Mouse (Mus musculus): ENCODE measurements around the gene Spdye4b.
"Not testable (repeated sequence)": the region's sequence is repeated elsewhere in the genome, so short reads cannot be mapped to it uniquely, and the experiment has no call there.

Spdye4b gene

DNA sequence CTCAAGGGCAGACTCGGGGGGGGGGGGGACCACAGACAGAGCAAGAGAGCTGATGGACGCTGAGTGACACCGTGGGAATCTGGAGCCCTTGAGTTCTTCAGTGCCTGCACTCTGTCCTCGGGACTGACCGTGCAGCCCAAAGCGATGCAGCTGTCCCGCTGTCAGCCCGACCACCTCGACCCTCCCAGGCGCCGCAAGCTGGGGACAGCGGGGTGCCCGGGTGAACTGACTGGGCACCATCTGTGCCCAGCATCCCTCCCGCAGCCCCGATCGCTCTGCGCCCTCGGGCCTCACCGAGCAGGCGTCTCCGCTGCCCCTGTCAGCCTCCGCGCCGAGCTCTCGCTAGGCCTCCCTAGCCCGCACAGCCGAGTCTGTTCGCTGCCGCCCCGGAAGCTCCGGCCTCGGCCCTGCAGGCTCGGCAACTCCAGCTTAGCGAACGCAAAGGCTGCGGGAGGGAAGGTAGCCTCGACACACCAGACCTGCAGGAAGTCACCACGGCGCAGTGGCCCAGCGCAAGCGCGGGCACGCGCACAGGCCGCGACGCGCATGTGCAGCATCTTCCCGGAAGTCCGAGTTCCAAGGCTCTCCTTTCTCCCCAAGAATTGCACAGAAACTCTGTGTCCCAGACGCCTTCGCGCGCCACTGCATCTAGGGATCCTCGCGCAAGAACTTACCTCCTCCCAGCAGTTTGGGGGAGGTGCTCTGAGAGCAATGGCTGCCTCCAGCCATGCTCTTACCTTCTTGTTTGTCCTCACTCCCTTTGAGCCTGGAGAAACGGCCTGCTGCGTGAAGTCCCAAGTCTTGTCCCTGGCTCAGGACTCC lies at the start of gene Spdye4b, which contains the start of gene Rbak:
TSS of gene Spdye4b (plus strand) at position 763 of the 822 bp plus-strand sequence.
TSS of gene Rbak (minus strand) at position 521 of the 822 bp plus-strand sequence.
- DNase-seq, result peak; percentile 93

DNA sequence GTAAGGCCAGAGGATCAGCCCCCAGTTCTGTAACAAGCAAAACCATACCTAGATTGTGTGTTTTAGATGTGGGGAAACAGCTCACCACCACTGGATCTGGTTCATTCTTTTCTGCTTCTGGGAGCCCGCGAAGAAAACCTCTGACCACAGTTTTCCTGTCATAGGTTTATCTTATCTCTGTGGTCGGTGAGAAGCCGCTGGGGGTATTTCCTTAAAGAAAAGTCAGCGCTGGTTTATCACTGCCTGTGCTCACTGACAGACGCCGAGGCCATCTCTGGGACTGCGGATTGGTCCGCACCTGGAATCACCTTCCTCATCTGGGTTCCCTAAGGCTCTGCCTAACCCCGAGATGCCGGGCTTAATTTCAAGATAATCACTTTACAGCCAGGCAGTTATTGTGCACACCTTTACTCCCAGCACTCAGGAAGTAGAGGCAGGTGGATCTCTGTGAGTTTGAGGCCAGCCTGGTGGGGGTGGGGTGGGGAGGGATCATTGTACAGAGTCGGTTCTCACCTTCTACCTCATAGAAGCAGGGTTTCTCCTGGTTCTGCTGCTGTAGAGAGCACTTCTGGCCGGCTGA lies 47.8 kb upstream of the Spdye4b start:
- no peak for DNase-seq

DNA sequence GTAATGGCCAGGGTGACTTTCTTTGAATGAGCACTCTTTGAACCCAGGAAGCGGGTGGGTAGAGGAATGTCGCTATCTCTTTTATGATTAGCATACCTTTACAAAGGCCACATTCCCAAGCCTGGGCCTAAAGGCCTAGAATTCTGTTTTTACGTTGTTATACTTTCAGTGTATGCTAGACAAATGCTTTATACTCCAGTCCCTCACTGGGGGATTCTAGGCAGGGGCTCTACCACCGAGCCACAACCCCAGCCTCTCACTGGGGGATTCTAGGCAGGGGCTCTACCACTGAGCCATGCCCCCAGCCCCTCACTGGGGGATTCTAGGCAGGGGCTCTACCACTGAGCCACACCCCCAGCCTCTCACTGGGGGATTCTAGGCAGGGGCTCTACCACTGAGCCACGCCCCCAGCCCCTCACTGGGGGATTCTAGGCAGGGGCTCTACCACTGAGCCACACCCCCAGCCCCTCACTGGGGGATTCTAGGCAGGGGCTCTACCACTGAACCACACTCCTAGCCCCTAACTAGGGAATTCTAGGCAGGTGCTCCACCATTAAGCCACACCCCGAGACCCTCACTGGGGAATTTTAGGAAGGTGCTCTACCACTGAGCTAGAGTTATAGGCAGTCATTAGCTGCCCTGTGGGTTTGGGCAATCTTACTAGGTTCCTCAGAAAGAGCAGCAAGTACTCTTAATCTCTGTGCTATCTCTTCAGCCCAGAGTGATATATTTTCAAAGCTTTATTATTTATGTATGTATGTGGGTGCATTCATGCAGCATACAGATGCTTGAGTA lies 46.4 kb upstream of the Spdye4b start:
- DNase-seq, result not testable (repeated sequence)

DNA sequence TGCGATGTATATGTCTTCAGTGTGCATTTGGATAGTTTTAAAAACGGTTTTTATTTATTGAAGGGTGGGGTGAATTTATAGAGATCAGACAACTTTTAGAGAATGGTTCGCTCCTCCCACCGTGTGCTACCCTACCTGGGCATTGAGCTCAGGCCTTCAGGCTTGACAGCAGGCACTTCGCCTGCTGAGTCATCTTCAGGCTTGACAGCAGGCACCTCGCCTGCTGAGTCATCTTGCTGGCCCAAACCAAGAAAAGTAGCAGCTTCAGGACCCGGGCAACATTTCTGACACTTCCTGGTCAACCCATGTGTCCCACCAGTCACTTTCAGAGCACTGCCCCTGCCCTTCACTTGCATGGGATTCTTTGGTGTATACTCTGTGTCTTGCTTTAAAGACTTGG lies 45.8 kb upstream of the Spdye4b start:
- DNase-seq, result no peak

DNA sequence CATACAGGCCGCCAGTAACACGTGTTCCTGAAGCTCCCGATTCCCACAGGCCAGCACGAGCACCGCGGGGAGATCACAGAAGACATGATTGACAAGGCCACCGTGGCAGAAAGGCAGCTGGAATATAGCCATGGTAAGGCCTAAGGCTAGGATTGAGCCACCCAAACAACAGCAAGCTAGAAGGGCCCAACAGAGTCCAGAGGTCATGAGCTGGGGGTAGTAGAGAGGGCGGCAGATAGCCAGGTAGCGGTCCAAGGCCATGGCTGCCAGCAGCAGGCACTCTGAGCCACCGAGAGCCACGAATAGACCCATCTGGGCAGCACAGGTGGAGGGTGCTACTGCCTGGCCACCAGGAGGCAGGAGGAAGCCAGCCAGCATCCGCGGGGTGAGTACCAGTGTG lies 43.2 kb upstream of the Spdye4b start:
- DNase-seq, result no peak

DNA sequence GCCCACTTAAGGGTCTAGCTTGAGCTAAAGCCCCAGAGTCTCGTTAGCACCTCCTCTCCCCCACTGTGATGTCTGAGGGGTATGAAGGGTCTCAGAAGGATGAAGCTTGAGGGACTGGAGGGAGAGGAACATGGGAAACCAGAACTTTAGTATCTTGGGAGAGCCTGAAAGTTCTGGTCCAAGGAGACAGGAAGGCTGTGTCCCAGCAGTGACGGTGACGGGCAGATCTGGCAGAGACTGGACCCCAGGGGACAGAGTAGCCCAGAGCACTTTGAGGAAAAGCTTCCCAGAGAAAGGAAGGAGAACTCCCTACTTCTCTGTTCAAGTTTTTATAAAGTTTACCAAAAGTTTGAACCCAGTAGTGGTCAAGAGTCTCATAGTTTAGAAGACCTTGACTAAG lies 33.3 kb upstream of the Spdye4b start, which contains the start of gene Olfr718-ps1:
TSS of gene Olfr718-ps1 (minus strand) at position 101 of the 400 bp plus-strand sequence.
- DNase-seq, result no peak

DNA sequence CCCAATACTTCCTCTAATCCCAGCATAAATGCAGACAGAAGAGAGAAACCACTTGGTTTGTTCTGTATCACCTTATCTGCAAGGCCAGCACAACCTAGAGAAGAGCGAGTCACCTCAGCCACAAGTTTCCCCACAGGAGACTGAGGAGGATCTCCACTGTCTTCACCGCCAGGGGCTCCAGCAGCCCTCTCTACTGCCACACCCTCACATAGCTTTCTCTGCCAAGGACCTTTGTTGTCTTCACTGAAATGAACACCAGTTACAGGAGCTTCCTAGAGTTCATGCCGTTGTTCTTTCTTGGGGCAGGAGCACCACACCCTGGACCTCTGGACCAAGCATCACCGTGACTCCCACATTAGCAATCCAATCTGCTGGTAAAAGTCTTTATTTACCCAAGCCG lies 32.2 kb upstream of the Spdye4b start:
- no peak for DNase-seq

DNA sequence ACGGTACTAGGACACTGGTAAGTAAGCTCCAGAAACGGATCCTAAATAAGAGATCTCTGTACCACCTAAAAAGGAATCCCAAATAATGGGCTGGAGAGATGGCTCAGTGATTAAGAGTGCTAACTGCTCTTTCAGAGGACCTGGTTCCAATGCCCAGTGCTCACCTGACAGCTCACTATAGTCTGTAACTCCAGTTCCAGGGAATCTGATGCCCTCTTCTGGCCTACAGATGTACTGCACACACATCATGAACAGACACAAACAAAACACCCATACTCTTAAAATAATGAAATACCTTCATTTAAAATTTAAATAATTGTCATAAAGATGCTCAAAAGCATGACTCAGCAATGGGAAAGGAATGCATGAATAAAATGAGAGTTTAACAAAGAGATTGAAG lies 31.3 kb upstream of the Spdye4b start:
- no peak for DNase-seq

DNA sequence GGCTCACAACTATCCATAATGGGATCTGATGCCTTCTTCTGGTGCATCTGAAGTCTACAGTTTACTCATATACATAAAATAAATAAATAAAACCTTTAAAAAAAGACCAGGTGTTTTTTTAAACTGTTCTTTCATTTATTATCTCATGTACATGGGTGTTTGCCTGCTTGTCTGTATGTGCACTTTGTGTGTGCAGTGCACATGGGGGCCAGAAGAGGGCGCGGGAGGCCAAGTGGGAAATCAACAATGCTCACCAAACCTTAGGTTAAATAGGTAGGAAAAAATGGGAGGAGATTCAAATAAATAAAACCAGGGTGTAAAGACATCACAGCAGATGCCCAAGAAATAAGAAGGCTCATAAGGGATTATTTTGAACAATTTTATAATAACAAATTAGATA lies 30.8 kb upstream of the Spdye4b start:
- no peak for DNase-seq

DNA sequence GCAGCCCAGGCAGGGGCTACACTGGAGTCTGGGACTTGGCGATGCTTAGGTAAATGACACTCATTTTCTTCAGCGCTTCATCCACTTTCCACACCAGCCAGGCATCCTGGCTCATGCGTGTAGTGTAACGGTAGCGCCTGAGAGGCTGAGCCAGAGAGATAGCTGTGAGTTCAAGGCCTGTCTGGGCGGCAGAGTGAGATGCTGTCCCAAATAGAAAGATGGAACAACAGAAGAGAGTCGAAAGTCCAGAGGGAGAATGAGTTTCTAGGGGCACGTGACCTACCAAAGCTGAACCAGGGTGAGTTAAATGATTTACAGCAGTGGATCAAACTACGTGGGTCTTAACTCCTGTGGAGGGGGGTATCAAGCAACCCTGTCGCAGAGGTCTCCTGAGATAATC lies 27.1 kb upstream of the Spdye4b start:
- peak; percentile 12 for DNase-seq

DNA sequence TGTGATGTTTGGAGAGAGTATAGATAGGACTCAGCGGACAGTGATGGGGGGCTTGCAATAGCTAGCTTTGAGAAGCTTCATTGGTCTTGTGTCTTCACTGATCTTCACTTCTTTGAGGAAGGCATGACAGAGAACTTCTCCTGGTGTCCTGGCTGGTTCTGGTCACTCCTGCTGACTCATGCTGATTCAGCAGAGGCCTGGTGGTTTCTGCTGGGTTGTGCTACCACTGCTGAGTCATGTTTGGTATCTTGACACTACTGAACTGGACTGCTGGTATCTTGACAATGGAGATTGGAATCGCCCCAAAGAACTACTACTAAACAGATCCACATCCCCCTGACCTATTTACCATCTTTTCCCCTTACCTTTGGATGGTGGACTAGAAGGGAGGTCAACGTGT lies 25.3 kb upstream of the Spdye4b start:
- no peak for DNase-seq

DNA sequence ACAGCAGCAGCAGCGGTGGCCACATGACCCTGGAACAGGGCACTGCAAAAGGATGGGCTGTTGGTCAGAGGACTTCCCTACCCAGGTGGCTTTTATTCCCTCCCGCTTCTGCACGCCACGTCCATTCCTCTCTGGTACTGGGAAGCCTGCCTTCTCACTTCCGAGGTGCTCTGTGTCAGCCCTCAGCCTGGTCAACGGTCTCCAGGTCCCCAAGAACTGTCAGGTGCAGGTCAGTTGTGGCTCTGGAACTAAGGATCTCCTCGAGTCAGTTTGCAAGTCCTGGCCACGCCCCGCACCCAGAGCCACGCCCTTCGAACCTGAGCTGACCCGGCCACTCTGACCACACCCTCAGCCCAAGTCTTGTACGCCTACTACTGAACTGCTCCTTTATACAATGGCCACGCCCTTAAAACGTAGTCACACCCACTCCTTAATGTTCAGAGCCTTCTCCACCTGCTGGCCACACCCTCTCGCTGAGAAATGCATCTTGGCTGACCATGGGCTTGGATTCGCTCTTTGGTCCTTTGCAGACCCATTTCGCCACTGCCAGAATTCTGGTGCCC lies 15.2 kb upstream of the Spdye4b start:
- peak; percentile 33 for DNase-seq

DNA sequence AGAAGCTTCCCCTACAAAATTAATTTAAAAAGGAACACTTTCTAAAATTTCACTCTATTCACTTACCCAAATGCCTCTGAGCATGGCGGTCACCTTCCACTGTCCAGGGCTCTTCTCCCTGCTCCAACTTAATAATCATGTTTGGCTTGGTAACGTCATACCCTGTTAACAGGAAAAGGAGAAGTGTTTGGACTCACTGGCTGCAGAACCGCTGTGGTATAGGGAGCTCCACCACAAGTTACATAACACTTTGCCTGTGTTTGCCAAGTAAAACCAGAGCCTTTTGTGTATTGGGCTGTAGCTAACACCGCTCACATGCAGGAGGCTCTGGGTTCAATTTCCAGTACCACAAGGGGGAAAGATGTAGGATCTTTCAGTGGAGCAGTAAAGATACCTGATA lies 4.8 kb upstream of the Spdye4b start:
- DNase-seq, result no peak

DNA sequence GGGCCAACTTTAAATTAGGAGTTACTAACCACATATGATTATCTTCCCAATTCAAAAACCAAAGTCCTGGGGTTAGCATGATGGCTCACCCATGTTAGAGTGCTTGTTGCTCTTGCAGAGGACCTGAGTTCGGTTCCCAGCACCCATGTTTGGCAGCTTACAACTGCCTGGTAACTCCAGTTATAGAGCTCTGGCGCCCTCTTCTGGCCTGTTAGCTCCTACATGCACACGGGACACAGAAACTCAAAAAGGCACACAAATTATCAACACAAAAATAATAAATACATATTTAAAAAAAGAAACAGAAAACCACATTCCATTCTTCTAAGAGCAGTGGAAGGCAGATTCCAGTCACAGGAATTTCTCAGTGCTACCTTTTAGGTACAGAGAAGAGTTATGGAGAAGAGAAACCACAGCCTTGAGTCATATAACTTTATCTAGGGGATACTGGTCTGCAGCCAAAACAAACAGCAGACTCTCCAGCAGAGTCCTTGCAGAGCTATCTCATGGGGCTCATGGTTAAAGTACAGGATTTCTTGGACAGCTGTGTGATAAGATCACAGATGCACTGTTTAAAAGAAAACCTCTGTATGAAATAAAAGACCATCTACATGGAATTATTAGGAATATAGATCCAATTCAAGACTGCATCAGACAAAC lies 3.1 kb upstream of the Spdye4b start:
- DNase-seq, result no peak

DNA sequence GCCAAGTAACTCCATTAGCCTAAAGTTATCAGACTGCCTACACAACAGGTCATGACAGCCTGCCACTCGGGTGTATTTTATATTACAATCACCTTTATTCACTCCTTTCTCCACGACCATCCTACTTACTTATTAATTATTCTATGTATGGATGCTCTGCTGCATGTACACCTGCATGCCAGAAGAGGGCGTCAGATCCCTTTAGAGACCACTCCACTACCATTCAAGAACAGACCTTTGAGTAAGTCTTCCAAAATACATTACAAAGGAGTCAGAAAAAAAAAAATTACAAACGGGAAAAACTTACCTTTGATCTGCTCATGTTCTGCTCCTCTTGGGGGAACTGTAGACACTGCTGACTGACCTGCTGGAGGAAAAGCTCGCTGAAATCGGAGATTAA lies 1.6 kb upstream of the Spdye4b start:
- DNase-seq, result no peak

DNA sequence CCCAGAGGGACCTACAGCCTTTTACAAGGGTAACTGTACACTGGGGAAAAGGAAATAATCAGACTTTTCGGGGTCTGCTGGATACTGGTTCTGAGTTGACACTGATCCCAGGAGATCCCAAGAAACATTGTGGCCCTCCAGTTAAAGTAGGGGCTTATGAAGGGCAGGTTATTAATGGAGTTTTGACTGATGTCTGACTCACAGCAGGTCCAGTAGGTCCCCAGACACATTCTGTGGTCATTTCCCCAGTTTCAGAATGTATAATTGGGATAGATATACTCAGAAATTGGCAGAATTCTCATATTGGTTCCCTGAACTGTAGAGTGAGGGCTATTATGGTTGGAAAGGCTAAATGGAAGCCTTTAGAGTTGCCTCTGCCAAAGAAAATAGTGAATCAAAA lies 7.2 kb downstream of the Spdye4b start:
- DNase-seq, result not testable (repeated sequence)

DNA sequence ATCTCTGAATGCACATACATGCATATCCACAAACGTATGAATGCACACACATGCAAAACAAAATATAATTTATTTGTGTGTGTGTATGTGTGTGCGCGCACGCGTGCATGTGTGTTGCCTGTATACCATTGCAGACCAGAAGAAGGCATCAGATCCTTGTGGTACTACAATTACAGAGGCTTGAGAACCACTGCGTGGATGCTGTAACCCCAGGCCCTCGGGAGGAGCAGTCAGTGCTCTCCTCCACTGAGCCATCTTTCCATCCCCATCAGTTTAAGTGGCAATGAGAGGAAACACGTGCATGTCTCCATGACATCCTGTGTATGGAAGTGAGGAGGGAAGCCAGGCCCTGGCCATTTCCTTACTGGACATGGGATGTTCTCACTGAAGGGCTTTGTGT lies 12.0 kb downstream of the Spdye4b start:
- DNase-seq, result no peak

DNA sequence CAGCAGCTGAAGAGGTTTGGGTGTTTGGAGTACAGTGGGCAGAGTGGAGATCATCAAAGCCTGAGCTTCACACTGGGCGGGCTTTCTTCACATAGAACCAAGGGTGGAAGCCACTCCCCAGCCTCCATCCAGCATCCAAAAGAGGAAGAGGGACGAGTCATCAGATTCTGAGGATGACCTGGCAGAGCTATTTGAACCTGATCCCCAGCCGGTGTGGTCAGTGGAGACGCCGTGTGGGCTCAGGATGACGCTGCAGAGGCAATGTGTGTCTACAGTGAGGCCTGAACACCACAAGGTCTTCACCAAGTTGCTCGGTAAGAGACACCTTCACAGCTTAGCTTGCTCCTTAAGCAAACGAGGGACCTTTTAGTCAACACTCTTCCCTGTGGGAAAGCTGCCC lies 13.9 kb downstream of the Spdye4b start:
- DNase-seq, result not testable (repeated sequence)

DNA sequence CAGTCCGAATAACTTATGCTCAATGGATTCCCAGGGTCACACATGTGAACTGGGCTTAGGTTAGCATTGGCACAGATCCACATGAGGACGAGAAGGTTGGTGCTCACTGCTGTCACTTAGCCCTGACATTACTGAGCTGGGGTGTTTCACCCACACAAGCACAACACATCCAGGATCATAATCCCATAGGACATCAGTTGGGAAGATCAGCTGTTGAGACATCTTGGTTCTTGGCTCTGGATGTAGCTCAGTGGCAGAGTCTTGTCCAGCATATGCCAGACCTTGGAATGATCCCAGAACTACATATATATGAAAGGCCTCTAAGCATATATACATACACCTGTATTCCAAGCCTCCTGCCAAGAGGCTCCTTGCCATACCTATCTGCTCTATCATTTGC lies 14.3 kb downstream of the Spdye4b start:
- no peak for DNase-seq

DNA sequence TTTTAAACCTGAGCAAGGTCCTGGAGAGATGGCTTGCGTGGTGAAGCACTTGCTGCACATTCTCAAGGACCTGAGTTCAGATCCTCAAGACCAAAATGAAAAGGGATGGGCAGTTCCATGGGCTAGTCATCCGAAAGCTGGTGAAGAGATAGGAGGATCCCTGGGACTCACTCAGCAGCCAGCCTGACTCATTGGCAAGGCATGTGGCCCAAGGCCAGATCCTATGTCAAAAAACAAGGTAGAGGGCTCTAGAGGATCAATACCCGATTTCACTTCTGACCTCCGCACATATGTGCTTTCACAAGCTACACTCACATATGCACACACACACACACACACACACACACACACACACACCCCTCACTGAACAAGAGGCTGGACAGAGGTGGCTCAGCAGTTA lies 15.7 kb downstream of the Spdye4b start:
- no peak for DNase-seq

DNA sequence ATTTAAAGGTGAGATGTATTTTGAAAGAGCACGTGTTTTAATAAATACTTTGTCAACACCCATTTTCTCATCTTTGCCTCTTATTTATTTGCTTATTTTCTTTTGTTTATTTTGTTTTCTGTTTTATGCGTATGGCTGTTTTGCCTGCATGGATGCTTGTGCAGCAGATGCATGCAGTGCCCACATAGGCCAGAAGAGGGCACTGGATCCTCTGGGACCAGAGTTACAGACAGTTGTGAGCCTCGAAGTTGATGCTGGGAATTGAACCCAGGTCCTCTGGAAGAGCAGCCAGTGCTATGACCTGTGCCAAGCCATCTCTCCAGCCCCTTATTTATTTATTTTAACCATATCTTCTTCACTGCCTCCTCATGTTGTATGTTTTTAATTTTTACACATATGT lies 24.2 kb downstream of the Spdye4b start:
- no peak for DNase-seq

DNA sequence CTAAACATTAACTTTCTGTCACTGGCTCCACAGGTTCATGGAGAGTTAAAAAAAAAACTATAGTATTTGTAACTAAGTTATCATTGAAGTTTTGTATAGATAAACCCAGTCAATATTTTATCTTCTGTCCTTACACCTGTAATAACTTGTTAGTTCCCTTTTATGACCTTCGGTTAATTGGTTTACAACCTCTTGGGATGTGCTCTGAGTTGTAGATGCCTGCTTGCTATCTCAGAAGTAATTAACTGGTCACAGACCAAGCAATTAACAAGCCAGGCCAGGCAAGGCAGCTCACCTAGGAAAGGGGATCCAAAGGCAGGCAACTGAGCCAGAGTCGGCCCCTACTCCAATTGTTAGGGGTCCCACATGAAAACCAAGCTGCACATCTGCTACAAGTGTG lies 33.0 kb downstream of the Spdye4b start:
- DNase-seq, result no peak

DNA sequence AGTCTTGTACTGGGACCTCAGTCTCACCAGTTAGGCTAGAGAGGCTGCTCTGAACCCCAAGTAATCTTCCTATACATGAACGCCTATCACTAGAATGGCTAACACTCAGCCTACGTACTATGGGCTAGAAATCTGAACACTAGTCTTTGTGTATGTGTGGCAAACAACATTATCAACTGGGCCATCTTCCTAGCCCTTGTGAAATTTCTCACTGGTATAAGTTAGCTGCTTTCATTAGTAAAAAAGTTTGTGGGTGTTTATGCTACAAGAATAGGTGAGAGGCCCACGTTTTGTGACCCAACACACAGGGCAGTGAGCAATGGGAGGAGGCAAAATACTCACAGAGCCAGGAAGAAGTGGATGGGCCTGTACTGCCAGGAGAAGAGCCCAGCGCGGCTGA lies 40.2 kb downstream of the Spdye4b start:
- DNase-seq, result no peak

Data from kidney, adult 18-20 months (tissue).